Mouse (Mus musculus) layer of hippocampus, adult 9-10 months (tissue): ENCODE data around the gene Celf5.
A peak's percentile ranks its signal among the peaks of the same experiment; 100 is the strongest.
"Not testable (repeated sequence)": the region's sequence is repeated elsewhere in the genome, so short reads cannot be mapped to it uniquely, and the experiment has no call there.

ENCODE experiments used
- DNase-seq: peaks from one replicate; pipeline ENCODE4 v3.0.0; 2022; ENCODE audit warnings: low spot score

Celf5 gene

DNA sequence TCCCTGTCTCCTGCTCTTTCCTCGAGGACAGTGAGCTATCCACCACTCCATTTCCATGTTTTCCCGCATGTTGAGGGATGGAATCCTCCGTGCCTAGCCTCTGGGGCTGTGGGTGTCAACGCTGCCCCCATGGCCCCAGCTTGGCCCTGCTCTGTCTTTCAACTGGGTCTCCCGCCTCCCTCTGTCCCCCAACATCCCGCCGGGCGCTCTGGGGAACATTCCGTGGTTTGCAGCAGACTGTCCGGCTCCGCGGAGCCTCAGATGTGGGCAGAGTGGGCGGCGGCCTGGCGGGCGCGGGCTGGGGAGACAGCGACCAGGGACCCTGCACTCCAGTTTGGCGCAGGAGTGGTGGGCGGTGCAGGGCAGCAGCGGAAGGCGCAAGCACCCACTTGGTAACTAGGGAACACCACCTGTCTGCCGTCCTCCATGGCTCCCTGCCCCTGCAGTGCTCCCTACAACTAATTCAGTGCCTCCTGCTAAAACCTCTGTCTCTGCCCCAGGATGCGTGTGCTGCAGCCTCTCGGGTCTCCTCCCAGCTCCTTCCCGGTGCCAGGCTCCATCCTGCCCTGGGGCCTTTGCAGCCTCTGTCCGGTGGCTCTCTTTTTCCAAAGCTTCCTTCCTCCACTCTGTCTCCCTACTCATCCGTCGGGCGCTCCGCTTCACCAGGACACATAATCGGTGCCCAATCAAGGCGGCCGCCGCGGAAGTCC lies 30.1 kb downstream of the Celf5 start:
- no peak for DNase-seq

DNA sequence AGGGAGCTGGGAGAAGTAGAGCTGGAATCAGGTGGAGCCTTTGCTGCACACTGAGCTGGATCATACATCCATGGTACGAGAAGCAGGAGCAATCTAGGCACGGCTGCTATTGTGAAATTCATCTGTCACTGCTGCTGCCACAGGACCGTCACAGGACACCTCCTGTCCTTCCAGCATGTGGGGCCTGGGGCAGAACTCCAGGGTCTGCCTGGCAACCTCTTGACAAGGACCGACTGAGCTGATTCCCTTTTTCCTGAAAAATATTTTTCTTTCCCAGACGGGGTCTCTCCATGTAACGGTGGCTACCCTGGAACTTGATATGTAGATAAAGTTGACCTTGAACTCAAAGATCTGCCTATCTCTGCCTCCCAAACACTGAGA lies 31.2 kb downstream of the Celf5 start:
- no peak for DNase-seq

DNA sequence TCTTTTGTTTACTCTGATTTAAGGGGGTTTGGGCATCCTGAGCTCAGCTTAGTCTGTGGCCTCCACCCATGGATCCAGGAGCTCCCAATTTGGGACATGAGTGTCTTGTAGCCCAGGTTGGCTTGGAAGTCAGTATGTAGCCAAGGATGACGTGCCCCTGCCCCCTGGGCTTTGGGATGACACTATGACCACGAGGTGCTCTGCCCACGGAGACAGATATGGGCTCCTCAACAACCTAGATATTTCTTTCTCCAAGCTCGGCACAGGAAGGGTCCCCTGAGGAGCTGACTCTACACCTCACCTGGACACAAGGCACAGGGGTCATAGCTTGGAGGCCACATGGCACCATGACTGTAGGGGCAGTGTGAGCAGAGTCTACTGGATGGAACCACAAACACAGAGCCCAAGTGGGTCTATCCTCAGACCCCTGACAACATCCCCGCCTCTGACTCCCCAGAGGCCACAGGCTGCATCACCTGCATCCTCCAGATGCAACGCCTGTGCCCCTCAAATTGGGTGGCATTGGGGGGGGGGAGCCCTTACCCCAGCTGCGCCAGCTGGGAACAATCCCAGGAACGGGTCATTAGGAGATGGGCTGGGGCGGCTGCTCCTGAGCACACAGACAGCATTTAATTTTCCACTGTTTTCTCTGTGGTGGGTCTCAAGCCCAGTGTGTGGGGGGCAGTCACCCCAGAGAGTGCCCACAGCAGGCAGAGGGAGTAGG lies 31.7 kb downstream of the Celf5 start:
- DNase-seq: no peak

DNA sequence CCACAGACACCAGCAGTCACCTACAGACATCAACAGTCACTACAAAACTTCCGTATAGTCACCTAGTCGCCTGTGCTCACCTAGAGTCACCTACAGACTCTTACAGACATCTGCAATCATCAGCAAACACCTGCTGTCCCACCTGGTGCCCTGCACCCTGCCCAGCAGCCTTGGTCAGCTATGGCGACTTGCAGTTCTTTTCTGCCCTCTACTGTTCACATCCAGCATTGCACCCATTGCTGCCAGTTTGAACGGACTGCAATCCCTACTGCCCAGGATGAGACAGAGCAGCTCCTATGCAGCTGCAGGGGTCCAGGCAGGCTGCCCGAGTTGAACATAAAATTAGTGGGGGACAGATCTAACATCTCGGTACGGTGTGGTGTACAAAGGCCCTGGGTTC lies 32.4 kb downstream of the Celf5 start:
- peak; percentile 83 for DNase-seq

DNA sequence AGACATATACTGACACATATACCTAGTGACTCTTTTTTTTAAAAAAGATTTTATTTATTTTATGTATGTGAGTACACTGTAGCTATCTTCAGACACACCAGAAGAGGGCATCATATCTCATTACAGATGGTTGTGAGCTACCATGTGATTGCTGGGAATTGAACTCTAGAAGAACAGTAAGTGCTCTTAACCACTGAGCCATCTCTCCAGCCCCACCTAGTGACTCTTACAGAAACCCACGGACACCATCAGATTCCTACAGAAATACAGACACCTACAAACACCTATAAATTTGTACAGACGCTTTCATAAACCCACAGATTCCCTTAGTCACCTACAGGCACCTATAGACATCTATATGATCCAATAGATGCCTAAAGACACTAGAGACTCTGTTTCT lies 37.0 kb downstream of the Celf5 start:
- DNase-seq: not testable (repeated sequence)

DNA sequence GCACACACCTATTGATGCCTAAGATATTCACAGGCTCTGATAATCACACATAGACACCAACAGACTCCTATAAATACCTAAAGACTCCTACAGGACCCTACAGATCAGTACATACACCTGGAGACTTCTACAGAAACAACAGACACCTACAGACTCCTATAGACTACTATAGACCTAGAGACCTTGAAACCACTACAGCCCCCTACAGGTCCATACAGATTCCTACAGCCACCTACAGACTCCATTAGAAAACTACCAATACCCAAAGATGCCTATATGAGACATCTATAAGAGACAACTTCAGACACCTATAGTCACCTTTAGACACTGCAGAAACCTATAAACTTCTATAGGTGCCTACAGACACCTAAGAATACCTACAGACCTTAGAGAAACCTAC lies 41.5 kb downstream of the Celf5 start:
- DNase-seq: no peak

DNA sequence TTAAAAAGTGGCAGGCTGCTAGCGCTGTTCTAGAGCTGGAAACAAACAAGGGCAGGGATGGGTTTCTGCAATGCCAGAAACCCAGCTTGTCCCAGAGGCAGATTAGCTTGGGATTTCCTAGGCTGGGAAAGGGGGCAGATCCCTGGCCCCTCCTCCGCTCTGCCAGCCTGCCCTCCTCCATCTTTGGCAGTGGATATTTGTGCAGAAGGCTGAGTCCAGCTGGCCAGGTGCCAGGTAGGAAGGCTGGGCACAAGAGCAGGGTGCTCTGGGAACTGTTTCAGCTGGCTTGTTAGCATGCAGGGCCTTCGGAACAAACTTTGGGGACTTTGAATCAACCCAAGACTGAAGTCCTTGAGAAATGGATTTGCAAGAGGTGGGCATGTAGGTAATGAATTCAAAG lies 47.1 kb downstream of the Celf5 start:
- DNase-seq: no peak

DNA sequence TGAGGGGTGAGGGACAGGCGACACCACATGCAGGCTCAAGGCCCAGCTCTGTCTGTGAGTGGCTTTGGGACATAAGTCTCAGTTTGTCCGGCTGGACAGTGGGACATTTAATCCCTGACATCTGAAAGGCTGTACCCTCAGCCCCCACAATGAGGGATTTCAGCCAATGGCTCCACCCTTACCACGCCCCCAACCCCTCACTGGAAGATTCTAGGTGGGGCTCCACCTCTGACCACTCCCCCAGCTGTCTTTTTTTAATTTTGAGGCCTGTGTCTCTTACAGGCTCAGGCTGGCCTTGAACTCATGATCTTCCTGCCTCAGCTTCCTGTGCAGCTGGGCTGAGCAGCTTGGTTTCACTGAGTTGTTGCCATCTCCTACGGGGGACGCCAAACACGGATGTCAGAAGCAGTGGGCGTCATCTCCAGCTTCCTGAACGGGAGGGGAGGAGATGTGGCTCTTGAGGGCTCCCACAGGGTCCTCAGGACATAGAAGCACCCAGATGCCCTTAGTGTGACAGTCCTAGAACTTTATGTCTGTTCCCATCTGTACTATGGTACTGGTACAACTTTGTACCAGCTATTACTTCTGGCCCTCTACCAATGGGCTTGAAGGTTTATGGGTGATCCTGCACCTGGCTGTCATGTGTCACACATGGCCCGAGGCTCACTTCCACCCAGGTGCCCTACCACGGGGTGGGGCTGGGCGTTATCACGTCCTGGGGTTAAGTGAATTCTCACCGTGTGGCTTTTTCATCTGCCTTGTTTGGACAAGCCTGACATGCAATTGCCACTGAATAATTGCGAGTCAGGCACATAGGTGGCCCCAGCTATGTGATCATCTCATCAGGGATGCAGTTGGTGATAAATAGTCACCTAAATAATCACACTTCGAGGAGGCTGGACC lies 47.9 kb downstream of the Celf5 start:
- no peak for DNase-seq

DNA sequence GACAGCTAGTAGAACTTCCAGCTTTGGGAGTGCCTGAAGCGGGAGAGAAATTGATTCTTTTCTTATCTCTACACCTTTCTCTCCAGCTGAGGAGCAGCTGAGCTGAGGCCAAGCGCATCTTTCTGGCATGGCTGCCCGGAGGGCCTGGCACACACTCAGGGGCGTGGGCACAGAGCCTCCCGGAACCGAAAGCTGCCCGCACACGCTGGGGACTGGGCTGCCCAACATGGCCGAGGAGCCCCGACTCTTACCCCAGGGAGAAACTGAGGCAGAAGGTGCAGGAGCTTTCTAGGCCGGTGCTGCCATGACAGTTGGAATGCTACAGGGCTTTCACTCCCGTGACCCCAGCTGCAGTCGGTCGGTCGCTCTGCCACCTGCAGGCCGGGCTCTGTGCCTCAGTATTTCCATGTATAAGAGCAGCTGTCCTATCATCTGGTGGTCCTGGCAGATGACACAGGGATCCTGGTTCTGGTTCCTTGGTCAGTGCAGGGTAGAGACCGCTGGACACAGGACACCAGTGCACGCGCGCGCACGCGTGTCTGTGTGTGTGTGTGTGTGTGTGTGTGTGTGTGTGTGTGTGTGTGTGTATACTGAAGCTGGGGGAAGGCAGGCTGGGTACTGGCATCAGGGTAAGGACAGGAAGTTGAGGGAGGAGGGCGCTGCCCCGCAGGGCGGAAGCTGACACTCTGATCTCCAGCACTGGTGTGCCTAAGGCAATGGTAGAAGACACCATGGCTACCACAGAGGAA lies 48.8 kb downstream of the Celf5 start:
- no peak for DNase-seq

DNA sequence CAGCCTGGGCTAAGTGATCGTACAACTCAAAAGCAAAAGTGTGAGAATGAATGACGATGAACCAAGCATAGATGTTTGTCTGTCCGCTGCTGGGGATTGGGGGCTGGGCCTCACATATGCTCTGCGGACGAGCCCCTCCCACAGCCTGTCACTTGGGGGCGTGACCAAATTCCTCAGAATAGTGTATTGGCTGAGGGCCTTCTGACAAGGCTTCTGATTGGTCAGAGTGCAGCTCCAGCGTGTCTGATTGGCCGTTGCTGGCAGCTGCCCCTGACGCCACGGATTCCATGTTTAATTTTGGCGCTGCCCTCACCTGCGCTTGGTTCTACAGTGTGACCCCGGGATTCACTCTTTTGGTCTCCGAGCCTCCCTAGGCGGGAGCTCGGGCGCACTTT lies 49.6 kb downstream of the Celf5 start:
- peak; percentile 95 for DNase-seq

DNA sequence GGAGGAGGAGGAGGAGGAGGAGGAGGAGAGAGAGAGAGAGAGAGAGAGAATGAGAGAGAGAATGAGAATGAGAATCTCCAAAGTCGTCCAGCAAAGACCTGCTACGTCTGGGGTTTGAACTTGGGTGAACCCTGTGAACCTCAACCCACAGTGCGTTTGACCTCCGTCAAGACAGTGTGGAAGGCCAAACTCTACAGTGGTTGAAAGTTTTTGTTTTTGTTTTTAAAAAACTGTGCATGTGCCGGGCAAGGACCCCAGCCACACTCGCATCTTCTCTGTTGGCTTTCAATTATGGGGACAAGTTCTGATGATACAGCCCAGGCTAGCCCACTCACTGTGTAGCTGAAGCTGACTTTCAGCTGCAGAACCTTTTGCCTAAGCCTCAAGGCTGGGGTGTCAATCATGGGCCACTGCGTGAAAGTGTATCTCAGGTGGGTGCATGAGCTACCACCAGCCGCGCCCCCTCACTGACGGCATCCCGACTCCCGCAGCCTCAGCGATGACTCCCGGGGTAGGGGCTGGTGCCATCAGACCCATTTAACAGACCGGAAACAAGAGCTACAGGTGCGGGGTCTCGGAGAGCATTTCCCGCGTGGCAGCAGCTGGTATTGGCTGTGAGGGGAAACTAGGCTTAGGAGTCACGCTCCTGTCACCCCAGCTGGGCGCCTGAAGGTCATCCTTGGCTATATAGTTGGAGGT lies 50.2 kb downstream of the Celf5 start:
- DNase-seq: no peak

DNA sequence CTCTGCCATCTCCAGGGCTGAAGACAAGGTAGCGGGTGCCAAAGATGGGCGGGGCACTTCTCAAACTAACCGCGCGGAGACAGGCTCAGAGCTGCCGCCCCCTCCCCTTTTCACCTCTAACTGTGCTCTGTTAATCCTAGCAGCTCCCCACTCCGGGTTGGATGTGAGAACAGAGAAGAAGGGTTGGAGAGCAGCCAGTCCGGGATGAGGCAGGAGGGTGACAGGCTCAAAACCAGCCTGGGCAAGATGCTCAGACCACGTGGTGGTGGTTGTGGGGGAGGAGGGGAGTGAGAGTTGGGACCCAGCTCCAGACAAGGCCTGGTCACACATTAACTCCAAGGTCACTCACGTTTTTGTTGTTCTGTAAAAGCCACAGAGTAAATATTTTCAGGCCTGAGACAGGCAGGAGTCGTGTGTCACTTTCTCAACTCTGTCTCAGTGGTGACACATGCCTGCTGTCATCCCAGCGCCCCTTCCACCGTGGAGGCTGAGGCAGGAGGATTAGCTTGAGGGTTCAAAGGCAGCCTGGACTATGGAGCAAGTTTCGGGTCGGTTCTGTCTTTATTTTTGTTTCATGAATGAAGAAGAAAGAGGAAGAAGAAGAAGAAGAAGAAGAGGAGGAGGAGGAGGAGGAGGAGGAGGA lies 50.9 kb downstream of the Celf5 start:
- DNase-seq: no peak

DNA sequence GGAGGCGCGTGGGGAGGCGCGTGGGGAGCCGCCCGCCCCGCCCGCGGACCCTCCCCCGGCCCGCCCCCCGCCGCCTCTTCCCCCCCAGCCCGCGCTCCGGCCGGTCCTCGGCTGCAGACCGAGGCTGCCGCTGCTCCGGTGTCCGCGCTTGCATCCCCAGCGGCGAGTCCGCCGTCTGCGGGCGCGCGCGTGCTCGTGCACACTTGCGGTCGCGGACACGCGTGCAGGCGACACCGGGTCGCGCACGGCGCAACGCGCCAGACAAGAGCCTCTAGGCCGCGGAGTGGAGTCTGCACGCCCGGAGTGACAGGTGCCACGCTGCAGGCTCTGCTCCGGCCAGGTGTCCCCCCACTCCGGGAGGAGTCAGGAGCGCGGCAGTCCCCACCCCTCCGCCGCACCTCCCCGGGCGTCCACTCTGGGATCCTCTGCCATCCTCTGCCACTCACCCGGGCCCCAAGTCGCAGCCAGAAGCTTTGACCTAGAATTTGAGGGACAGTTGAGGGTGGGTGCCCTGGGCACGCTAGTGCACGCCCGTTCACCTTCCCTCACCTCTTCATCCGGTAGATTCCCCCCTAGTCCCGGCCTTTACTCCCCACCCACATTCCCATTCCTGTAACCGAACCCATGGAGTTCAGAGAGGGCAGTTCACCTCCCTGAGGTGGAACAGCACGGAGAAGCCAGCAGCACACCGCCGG lies 51.5 kb downstream of the Celf5 start:
- DNase-seq: no peak

DNA sequence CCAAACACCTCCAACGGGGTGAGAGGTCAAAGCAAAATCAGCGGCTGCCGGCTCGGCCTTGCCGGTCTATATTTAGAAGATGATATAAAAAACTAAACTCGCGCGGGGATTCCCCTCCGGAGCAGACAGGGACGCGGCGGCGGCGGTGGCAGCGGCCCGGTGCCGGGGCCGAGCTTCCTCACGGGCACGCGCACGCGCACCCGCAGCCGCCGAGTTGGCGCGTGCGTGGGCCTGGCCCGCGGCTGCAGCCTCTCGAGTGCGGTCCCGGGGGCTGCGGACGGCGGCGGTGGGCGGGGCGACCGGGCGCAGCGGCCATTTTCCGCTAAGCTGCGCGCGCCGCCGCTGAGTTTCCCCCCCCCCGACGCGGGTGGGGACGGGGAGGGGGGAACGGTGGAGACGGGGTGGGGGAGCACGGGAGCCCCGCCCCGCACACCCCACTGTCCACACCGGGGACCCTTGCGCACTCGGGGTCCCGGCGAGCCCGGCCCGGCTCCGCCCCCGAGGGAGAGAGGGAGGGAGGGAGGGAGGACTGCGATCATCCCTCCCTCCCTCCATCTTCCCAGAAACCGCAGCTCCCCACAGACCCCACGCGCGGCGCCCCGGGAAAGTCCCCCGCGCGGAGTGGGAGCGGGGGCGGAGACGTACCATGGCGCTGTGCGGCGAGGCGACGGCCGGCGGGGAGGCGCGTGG lies 52.2 kb downstream of the Celf5 start:
- DNase-seq: no peak

DNA sequence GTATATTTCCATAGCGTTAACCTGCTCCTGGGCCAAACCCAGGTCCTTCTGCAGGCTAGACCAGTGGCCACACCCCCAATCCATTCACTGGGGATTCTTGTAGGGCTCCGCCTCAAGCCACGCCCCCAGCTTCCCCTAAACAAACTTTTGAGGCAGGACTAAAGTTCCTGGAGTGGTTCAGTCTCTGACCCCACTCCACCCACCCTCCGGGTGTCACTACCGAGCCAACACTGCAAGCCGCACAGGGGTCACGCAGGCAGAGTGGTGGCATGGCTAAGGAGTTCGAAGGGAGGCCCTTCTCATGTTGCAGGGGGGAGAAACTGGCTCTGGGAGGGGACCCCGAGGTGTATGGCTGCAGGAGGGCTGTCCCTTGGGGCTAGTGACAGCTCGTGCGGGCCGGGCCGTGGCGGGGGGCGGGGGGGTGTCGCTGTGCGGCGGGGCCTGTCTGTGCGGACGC lies 52.9 kb downstream of the Celf5 start:
- no peak for DNase-seq

DNA sequence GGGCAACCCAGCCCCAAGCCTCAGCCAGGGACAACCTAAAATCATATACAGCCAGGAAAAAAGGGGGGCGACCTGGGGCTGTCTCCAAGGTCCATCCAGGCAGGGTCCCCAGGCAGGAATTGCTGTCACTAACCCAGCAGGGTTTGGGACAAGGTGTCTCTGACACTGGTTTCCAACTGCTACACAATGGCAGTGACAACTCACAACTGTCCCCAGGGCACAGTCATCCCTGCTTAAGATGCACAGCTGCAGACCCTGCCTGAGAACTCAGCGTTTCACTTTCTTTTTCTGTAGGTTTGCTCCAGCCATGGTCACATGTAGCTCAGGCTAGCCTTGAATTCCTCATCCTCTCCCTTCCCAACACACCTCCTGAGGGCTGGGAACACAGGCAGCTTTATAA lies 53.4 kb downstream of the Celf5 start:
- no peak for DNase-seq

DNA sequence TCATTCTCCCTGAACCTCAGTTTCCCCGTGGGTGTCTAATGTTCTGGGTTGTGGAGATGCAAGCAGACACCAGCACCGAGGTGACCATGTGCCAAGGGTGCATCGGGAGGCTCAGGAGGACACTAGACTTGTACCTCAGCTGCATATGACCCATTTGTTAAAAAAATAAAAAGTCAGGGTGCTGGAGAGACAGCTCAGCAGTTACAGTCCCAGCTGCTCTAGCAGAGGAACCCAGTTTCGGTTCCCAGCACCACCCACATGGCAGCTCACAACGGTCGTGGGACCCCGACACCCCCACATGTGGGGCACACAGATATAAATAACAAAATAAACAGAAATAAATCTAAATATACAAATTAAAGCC lies 54.0 kb downstream of the Celf5 start:
- no peak for DNase-seq

DNA sequence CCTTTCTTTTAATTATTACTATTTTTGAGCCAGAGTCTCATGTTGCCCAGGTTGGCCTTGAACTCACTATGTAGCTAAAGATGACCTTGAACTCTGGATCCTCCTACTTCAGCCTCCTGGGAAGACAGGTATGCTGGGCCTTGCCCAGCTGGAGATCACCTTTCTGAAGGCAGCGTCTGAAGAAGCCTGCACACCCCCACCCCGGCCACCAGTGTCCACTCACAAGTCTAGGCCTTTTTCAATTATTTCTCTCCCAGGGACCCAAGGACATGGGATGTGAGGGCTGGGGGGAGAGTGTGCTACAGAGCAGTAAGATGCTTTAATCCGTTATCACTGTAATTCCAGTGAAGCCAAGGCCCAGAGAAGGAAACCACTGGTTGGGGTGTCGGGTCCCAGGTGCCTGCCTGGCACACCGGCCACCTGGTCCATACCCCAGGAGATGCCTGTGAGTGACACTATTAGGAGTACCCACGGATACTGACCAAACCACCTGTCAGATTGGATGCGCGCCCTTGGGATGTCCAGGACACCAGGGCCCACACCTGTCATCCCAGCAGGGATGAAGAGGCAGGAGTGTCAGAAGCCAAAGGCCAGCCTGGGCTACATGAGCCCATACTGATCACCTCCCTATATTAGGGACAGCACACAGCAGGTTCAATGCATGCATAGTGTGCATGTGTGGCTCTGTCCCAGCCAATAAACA lies 54.6 kb downstream of the Celf5 start:
- DNase-seq: no peak

DNA sequence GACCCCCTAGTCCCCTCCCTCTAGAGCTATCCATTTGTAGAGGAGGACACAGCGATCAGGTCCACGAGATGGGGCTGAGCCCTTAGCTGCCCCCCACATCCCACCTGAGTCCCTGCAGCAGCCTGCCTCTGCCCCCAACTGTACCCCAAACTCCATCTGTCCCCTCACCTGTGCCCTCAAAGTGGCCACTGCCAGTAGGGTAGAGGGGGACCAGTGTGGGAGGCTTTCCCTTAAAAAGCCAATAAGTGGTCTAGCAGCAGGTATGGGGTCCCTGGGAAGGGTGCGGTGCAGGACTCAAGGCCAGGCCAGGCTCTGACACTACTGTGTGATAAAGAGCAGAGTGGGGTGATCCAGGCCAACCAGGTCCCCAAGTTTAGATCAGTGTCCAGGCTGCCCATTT lies 55.2 kb downstream of the Celf5 start:
- DNase-seq: no peak
